Mouse (Mus musculus): Measurements from ENCODE around the gene Yrdc. TPM values are rescaled to one million over a fixed set of nuclear protein-coding genes. Genes with fewer than 3 reads are reported as not detected.

Gene Yrdc
- total RNA-seq (2022): 10 to 100 TPM; 40.9 to 53.4 (median 43.2) TPM

GRCm38 (mm10) chr4:124850261-124850913 lies at the start of gene Yrdc:
Gene Yrdc (plus strand): TSS chr4:124850679.
- peak; percentile 91 for DNase-seq

DNA sequence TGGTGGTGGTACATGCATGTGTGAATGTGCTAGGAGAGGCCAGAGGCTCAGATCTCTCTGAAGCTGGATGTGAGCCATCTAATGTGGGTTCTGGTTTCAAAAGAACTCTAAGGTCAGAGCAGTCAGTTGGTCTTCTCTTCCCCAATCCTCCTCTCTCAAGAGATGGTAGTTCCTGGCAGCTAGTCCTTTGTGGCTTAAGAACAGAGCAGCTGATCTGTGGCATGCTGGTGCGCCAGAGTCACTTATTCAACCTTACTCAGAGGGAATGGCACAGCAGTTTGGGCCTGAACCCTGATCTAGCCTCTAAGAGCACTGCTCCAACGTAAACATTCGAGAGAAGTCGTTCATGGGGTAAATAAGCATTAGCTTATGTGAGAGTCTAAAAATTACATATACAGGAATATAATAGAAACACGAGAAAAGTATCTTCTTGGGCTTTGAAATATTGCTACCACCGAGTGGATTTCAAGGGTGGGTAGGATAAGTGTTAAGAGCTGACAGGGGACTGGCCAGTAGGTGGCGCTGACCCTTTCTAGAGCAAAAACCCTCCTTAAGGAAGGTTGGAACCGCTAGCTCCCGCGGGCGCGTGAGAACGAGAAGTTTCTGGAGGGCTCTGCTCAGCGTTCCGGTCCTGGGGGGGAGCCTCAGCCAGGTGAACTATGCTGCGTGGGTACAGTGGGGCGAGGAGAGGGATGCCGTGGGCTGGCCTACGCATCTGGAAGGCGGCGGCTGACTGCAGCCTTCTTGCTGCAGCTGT lies 48.7 kb upstream of the Yrdc start, which contains the start of gene Mtf1:
Mtf1 (plus strand) TSS at position 553 of the 757 bp plus-strand sequence.
- peak; percentile 71 for DNase-seq

GRCm38 (mm10) chr4:124802309-124803260 lies 47.9 kb upstream of the Yrdc start:
- peak; percentile 97 for DNase-seq

- DNase-seq: no peak
Measured at GRCm38 (mm10) chr4:124803406-124803805, 47.1 kb upstream of the Yrdc start.

DNA sequence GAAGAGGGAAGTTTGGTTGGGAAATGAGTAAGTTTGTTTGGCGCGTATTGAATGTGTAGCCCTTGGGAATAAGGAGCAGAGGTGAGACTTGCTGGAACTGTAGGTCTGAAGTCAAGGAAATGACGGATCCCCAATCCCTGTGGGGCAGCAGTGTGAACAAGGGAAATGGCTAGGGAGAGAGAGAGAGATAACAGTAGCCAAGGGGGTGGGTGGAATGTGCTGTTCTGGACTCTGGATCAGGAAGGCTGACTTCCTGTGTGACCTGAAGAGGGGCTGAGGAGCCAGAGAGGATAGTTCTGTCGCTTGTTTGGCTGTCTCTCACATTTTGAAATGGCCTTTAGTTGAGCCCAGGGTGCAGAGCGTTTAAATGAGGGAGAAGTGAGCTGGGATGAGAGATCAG lies 42.0 kb upstream of the Yrdc start:
- DNase-seq: no peak

DNA sequence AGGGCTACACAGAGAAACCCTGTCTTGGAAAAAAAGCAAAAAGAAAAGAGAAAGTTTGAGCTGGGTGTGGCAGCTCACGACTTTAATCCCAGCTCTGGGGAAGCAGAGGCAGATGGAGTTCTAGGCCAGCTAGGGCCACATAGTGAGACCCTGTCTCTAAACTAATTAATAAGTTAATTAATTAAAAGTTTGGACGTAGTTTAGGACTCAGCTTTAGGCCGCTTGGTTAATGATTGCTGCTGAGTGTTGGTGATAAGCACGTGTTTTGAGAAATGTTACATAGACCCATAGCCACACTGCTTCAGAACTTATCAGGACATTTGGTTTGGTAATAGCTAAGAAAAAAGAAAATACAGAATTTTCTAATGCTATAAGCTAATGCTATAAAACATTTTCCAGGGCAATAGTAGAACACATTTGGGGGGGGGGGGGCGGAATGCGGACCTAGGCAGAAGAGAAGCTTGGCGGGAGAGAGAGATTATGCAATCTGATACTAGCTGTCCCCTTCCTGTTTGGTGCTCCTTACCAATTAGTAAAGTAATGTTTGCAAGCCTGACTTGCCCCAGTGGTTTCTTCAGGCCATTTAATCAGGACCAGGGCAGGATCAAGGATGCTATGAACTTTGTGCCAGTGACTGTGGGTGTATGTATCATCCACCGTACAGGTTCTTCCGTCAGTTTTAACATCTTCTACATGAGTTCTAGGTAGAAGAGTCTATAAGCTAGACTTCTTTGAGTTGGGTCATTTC lies 41.2 kb upstream of the Yrdc start:
- DNase-seq: no peak

DNA sequence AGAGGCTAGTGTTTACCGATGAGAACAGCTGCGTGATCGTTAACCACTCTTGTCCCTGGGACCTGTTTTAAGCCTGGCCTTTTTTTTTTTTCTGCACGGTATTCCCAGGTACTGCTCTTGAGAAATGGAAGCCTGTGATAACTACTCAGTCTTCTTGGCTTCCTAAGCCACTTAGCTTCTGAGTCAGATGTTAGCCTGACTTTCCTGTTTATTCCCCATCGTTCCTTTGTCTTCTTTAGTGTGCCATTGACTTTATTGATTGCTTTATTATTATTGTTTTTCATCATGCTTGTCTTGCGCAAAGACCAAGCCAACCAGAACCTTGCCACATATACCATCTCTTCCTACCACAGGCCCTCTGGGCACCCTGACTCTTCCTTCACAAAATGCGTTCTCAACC lies 40.4 kb upstream of the Yrdc start:
- no peak for DNase-seq

DNA sequence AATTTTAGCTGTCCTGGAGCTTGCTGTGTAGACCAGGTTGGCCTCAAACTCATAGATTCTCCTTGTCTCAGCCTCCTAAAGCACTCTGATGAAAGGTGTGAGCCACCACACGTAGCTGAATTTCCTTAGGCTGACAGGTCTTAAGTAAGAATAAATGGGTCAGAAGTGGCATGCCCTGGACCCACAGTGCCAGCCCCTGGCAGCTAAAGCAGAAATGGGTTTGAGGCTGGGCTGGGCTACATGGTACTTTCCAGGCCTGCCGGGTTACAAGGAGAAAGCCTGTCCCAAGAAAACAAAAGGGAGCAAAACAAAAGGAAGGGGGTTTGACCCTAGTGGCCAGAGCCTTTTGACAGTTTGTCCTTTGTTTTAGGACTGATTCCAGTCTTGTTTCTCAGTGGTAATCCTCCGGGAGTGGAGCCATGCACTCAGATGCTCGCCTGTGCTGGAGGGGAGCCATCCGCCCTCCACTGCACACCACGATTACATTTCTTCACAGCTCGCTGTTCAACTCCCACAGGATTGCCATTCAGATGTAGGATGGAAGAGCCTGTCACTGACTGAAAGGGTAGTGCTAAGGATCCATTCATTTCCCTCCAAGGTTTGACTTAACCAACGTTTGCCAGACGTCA lies 39.0 kb upstream of the Yrdc start:
- DNase-seq: no peak

GRCm38 (mm10) chr4:124815901-124816300 lies 34.6 kb upstream of the Yrdc start:
- DNase-seq: no peak

DNA sequence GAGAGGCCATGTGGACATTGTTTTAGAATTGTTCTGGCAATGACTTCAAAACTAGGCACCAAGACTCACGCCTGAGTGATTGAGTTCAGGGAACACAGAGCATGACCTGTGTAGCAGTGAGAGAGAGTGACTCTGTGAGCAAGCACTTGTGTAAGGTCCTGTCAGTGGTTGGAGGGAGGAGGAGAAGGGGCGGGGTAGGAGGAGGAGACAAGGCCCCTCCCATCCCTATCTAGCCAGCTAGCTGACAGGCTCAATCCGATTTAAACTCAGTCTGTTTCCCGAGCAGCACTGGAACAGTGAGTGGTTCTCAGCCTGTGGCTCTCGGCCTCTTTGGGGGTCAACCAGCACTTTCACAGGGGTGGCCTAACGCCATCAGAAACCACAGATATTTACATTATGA lies 32.7 kb upstream of the Yrdc start:
- peak; percentile 59 for DNase-seq

DNA sequence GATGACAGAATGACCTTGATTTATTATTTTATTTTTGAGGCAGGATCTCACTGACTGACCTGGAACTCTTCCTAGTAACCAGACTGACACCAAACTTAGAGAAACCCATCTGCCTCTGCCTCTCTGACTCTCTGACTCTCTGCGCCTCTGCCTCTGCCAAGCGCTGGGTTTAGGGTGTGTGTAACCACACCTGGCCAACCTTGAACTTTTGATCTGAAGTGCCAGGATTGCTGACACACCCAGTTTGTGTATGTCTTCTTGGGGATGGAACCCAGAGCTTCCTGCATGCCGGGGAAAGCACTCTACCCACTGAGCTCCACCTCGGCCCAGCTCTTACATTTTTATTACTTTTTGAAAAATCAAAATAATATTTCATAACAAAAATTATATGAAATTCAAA lies 31.6 kb upstream of the Yrdc start:
- DNase-seq: no peak

GRCm38 (mm10) chr4:124824967-124825366 lies 25.5 kb upstream of the Yrdc start:
- DNase-seq: no peak

- no peak for DNase-seq
Measured at GRCm38 (mm10) chr4:124825371-124825965, 25.0 kb upstream of the Yrdc start.

DNA sequence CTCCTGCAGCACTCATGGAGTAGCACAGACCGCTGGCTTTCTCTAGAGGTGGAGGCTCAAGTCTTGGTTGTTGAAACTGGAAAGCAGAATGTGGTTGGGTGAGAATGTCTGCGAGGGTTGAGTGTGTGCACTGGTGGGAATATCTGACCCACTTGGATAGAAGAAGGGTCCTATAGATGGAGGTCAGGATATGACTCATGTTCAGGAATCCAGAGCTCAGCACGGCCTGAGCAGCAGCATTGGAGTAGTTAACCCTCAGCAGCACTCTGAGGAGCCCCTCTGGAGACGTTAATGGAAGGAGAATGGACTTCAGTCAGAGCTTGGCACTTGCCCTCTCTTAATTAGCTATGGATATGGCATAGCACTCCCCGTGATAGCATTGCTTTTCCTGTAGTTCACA lies 20.8 kb upstream of the Yrdc start:
- DNase-seq: no peak

DNA sequence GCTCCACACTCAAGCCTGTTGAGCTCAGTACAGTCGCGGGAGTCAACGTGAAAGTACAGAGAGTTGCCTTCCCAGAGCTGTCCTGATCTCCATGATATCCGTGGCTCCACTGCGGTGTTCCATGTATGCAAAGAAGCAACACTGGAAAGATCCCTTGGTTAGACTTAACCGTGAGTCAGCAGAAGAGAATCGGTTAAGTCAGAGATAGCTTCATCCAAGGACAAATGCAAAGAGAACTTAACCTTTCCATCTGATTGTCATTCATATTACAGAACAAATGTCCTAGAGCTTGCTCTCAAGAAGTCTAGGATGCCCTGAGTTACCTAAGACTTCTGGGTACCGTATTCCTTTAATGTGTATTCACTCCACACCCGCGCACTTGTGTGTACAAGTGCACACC lies 17.7 kb upstream of the Yrdc start:
- no peak for DNase-seq

DNA sequence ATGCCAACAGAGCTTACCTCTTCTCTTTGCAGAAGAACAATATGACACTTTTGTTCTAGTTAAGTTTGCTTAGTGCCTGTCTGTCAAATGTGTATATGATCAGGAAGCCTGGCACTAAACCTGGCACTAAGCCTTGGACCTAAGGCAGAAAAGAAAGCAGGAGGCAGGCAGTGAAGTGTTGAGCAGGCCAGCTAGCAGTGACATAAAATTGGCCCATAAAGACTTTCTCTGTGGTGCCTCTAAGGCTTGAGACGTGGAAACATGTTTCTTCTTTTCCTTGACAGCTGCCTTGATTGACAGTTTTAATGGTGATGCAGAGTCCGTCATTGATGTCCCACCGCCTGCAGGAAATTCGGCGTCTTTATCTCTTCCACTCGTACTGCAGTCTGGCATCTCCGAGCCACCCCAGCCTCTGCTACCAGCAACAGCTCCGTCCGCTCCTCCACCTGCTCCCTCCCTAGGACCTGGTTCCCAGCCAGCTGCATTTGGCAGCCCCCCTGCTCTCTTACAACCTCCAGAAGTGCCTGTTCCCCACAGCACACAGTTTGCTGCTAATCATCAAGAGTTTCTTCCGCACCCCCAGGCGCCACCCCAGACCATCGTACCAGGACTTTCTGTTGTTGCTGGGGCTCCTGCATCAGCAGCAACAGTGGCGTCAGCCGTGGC lies 12.3 kb upstream of the Yrdc start:
- no peak for DNase-seq

GRCm38 (mm10) chr4:124840998-124841397 lies 9.5 kb upstream of the Yrdc start:
- DNase-seq: no peak

DNA sequence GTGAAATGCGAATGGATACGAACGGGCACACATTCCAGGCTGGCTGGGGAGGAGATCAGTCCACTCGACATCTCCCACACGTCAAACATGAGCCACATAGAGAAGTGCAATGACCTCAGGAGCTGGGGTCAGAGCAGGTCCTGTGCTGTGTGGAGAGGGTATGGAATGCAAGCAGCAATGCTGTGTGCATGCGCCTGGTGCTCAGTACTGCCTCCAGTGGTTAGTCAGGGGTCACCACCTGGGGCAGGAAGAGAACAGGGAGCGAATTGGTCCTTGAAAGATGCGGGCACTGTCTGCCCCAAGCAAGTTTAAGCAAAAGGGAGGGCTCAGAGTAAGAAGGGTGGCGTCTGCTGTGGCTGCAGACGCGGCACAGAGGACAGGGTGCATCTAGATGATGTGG lies 7.0 kb upstream of the Yrdc start:
- DNase-seq: no peak

DNA sequence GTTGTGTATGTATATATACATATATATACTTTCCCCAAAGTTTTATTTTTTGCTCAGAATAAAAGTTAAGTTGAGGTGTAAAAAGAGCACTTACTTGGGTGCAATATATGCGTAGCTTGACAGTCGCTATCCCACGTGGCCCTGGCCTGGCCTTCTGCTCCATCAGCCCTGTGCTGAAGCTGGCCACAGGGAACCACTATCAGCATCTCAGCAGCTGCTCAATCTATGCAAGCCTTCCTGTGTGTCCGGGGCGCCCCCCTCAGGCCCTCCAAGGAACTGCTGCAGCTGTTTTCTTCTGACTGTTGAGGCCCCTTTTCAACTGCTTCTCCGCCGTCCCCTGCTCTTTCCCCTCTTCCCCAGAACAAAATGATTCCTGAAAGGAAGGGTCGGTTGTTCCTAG lies 2.9 kb upstream of the Yrdc start:
- peak; percentile 66 for DNase-seq

- DNase-seq: peak; percentile 41
Measured at GRCm38 (mm10) chr4:124849631-124850260, 733 bp upstream of the Yrdc start.

Measured in adrenal gland, adult 8-10 months (tissue).